Mouse (Mus musculus) liver, postnatal 0 days (tissue): Measurements from ENCODE around the gene Tent4a.

Experiments used
- CTCF ChIP-seq: sonication (generic); IDR thresholded peaks from 2 replicates; pipeline ENCODE4 v1.5.1; 2016; ENCODE audit warnings: antibody characterized with exemption, low read depth
- EP300 ChIP-seq: IDR thresholded peaks from 2 replicates; pipeline ENCODE4 v1.6.1; 2016; ENCODE audit warnings: antibody characterized with exemption, low read depth, mild to moderate bottlenecking

DNA sequence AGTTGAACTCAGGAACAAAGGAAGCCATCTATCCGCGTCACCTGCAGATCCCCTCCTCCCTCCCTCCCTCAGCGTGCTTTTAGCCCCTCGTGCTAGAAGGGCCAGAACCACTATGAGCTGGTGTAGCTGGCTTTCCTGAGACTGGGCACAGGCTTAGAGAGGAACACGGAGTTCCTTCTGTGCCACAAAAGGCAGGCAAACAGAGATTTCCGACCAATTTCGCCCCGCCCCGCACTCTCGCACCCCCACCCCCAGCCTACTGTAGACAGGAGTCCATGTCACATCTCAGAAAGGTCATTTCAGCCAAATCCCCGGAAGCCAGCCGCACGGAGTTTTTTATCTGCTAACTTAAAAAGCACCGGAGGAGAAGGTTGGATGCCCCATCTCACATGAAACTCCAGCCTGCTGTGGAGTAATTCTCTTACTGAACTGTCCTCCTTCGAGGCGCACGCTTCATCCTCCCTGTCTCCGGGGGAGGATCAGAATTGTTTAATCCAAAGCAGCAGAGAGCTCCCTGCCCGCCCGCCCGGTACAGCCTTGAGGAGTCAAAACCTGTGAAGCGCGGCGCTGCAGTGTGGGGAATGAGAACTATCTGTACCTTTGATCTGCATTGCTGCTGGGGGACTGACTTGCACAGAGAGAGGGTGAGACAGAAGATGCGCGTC, 46.7 kb downstream of the Tent4a start:
- TF ChIP-seq CTCF = no peak
- no peak for TF ChIP-seq EP300
